Mouse (Mus musculus) olfactory bulb, adult 2 months (tissue): ENCODE data around the gene Clps. TPM values are rescaled to one million over a fixed set of nuclear protein-coding genes. Genes with fewer than 3 reads are reported as not detected.
A peak's percentile ranks its signal among the peaks of the same experiment; 100 is the strongest.

ENCODE experiments used
- H3K27ac ChIP-seq: fragments of 200-500 bp; 2 replicates; pipeline ENCODE4 v1.5.1; 2012; ENCODE audit warnings: low read depth, low read length; ENCODE audit not compliant: insufficient read depth
- H3K4me1 ChIP-seq: fragments of 200-500 bp; 2 replicates; pipeline ENCODE4 v1.6.1; 2012; ENCODE audit warnings: low read length; ENCODE audit not compliant: control insufficient read depth, insufficient read depth
- H3K4me3 ChIP-seq: fragments of 200-500 bp; 2 replicates; pipeline ENCODE4 v1.5.1; 2012; ENCODE audit warnings: mild to moderate bottlenecking, low read depth, low read length, moderate library complexity; ENCODE audit not compliant: insufficient read depth
- CTCF ChIP-seq: fragments of 200-500 bp; IDR thresholded peaks from 2 replicates; pipeline ENCODE4 v1.5.1; 2012; ENCODE audit warnings: low read depth, mild to moderate bottlenecking, low read length, moderate library complexity; ENCODE audit not compliant: insufficient read depth
- POLR2A ChIP-seq: fragments of 200-500 bp; IDR thresholded peaks from 2 replicates; pipeline ENCODE4 v1.6.1; 2012; ENCODE audit warnings: mild to moderate bottlenecking, low read depth, low read length, moderate library complexity; ENCODE audit not compliant: insufficient read depth
- WGBS: fragments of 180-500 bp; shearing (Covaris S2); methylation state at CpG from one replicate; pipeline ENCODE4 v1.1.7; 2018; 5-methylcytosine and 5-hydroxymethylcytosine counted together
- polyA plus RNA-seq: library from polyadenylated mRNA; stranded (reverse); fragments of >200 nt; gene quantifications from 2 replicates; pipeline ENCODE4 v1.2.4, GENCODE M21; 2012; ENCODE audit warnings: low replicate concordance; ENCODE audit not compliant: missing spikeins, insufficient read depth, insufficient read length

Gene Clps
- polyA plus RNA-seq, 1 experiment, result not detected

- TF ChIP-seq POLR2A, result peak; percentile 57
- no peak for TF ChIP-seq CTCF
- peak overlapping the region; percentile 64 for H3K4me3 ChIP-seq
- peak overlapping the region; percentile 96 for H3K27ac ChIP-seq
- peaks cover 22% of the 10 kb centered on the region for H3K4me1 ChIP-seq
- WGBS, result under 1% methylated on average over 58 of the region's 66 CpGs
Measured at GRCm38 (mm10) chr17:28522623-28523354, 37.8 kb downstream of the Clps start.

- Histone ChIP-seq H3K4me1 (peaks cover 22% of the 10 kb centered on the region), H3K27ac (peak overlapping the region; percentile 42; the same call in 1 of the 2 replicates), H3K4me3 (peak overlapping the region; percentile 64; the same call in 1 of the 2 replicates)
- TF ChIP-seq POLR2A (no peak), CTCF (no peak)
- WGBS, result 26% methylated on average over 6 of the region's 6 CpGs
Measured at GRCm38 (mm10) chr17:28521920-28522319, 38.6 kb downstream of the Clps start.

GRCm38 (mm10) chr17:28521071-28521726, 39.4 kb downstream of the Clps start:
- H3K27ac ChIP-seq, result no peak overlapping the region
- TF ChIP-seq CTCF, result no peak
- TF ChIP-seq POLR2A, result no peak
- WGBS, result 77% methylated on average over 5 of the region's 5 CpGs
- H3K4me1 ChIP-seq, result peaks cover 22% of the 10 kb centered on the region
- no peak overlapping the region for H3K4me3 ChIP-seq

- H3K4me1 ChIP-seq, result peaks cover 27% of the 10 kb centered on the region
- TF ChIP-seq POLR2A, result no peak
- TF ChIP-seq CTCF, result no peak
- H3K4me3 ChIP-seq, result no peak overlapping the region
- H3K27ac ChIP-seq, result no peak overlapping the region
- 91% methylated on average over 4 of the region's 4 CpGs for WGBS
Measured at GRCm38 (mm10) chr17:28520561-28520960, 40.0 kb downstream of the Clps start.

GRCm38 (mm10) chr17:28519827-28520226, 40.7 kb downstream of the Clps start:
- TF ChIP-seq POLR2A (no peak), CTCF (no peak)
- WGBS, result 80% methylated on average over 3 of the region's 3 CpGs
- H3K27ac ChIP-seq, result no peak overlapping the region
- peaks cover 30% of the 10 kb centered on the region for H3K4me1 ChIP-seq
- no peak overlapping the region for H3K4me3 ChIP-seq

- 50% methylated on average over 8 of the region's 8 CpGs for WGBS
- Histone ChIP-seq H3K4me3 (peak overlapping the region; percentile 54), H3K27ac (0 out of 2 replicates have a peak overlapping the region, but pooled peaks have one; percentile 69), H3K4me1 (peaks cover 29% of the 10 kb centered on the region)
- TF ChIP-seq POLR2A, result no peak
- no peak for TF ChIP-seq CTCF
Measured at GRCm38 (mm10) chr17:28518615-28519071, 41.9 kb downstream of the Clps start.

- peak overlapping the region; percentile 72 for H3K27ac ChIP-seq
- TF ChIP-seq CTCF, result no peak
- peak overlapping the region; percentile 54 for H3K4me3 ChIP-seq
- WGBS, result 1% methylated on average over 41 of the region's 46 CpGs
- H3K4me1 ChIP-seq, result peaks cover 24% of the 10 kb centered on the region
Measured at GRCm38 (mm10) chr17:28517956-28518614, 42.5 kb downstream of the Clps start.

GRCm38 (mm10) chr17:28517441-28517955, 43.1 kb downstream of the Clps start, which contains the start of gene Fkbp5:
Fkbp5 (minus strand) TSS chr17:28517527.
- 9% methylated on average over 16 of the region's 16 CpGs for WGBS
- H3K27ac ChIP-seq, result peak within 1 kb of the TSS; percentile 72
- H3K4me1 ChIP-seq, result peaks cover 24% of the 10 kb centered on the region
- TF ChIP-seq POLR2A (no peak), CTCF (no peak)
- peak within 1 kb of the TSS; percentile 54 for H3K4me3 ChIP-seq

GRCm38 (mm10) chr17:28516881-28517280, 43.7 kb downstream of the Clps start:
- H3K4me1 ChIP-seq, result peaks cover 24% of the 10 kb centered on the region
- WGBS, result 88% methylated on average over 4 of the region's 4 CpGs
- TF ChIP-seq POLR2A (no peak), CTCF (no peak)
- no peak overlapping the region for H3K4me3 ChIP-seq
- H3K27ac ChIP-seq, result no peak overlapping the region
